Mouse (Mus musculus): ENCODE results near the gene Golph3. TPM values are rescaled to one million over a fixed set of nuclear protein-coding genes. Genes with fewer than 3 reads are reported as not detected.

Gene Golph3
- polyA plus RNA-seq, 1 experiment = 34.2 TPM

GRCm38 (mm10) chr15:12317290-12317689 is 4.0 kb upstream of the Golph3 start:
- Histone ChIP-seq H3K4me1 (ENCODE audit: control insufficient read depth, insufficient read depth, insufficient read length) (no peaks in the 10 kb centered on the region), H3K36me3 (ENCODE audit: control insufficient read depth, insufficient read depth, low read length) (no peaks in the 10 kb centered on the region), H3K4me3 (ENCODE audit: extremely low read depth, insufficient read depth, insufficient read length) (no peak overlapping the region), H3K27ac (ENCODE audit: insufficient read depth, low read length) (no peak overlapping the region), H3K27me3 (ENCODE audit: control insufficient read depth, insufficient read depth, low read length) (no peaks in the 10 kb centered on the region; the same call in 1 of the 2 replicates)
- DNase-seq (ENCODE audit: low read depth in 1 of 2, low spot score in 2 of 2) = no peak
- TF ChIP-seq CTCF (IDR thresholded peaks at IDR 0.05; ENCODE audit: extremely low read depth, insufficient read depth, insufficient read length, insufficient replicate concordance) (no peak), POLR2A (IDR thresholded peaks at IDR 0.05; ENCODE audit: low read depth, low read length) (no peak)
- WGBS = 80% methylated on average over 5 of the region's 5 CpGs

GRCm38 (mm10) chr15:12318451-12318850 is 2.8 kb upstream of the Golph3 start:
- Histone ChIP-seq H3K27me3 (ENCODE audit: control insufficient read depth, insufficient read depth, low read length) (no peaks in the 10 kb centered on the region; the same call in 1 of the 2 replicates), H3K36me3 (ENCODE audit: control insufficient read depth, insufficient read depth, low read length) (no peaks in the 10 kb centered on the region), H3K27ac (ENCODE audit: insufficient read depth, low read length) (no peak overlapping the region), H3K4me1 (ENCODE audit: control insufficient read depth, insufficient read depth, insufficient read length) (peaks cover 3% of the 10 kb centered on the region; the same call in 1 of the 2 replicates), H3K4me3 (ENCODE audit: extremely low read depth, insufficient read depth, insufficient read length) (no peak overlapping the region)
- no peak for DNase-seq (ENCODE audit: low read depth in 1 of 2, low spot score in 2 of 2)
- 90% methylated on average over 8 of the region's 8 CpGs for WGBS
- no peak for TF ChIP-seq POLR2A (IDR thresholded peaks at IDR 0.05; ENCODE audit: low read depth, low read length)
- no peak for TF ChIP-seq CTCF (IDR thresholded peaks at IDR 0.05; ENCODE audit: extremely low read depth, insufficient read depth, insufficient read length, insufficient replicate concordance)

GRCm38 (mm10) chr15:12319889-12320288 is 1.4 kb upstream of the Golph3 start:
- Histone ChIP-seq H3K4me3 (ENCODE audit: extremely low read depth, insufficient read depth, insufficient read length) (no peak overlapping the region), H3K27me3 (ENCODE audit: control insufficient read depth, insufficient read depth, low read length) (no peaks in the 10 kb centered on the region; the same call in 1 of the 2 replicates), H3K36me3 (ENCODE audit: control insufficient read depth, insufficient read depth, low read length) (no peaks in the 10 kb centered on the region), H3K27ac (ENCODE audit: insufficient read depth, low read length) (no peak overlapping the region), H3K4me1 (ENCODE audit: control insufficient read depth, insufficient read depth, insufficient read length) (peaks cover 5% of the 10 kb centered on the region)
- TF ChIP-seq POLR2A (IDR thresholded peaks at IDR 0.05; ENCODE audit: low read depth, low read length) = no peak
- DNase-seq (ENCODE audit: low read depth in 1 of 2, low spot score in 2 of 2) = no peak
- WGBS = 57% methylated on average over 5 of the region's 5 CpGs

- no peaks in the 10 kb centered on the region; the same call in 1 of the 2 replicates for H3K27me3 ChIP-seq (ENCODE audit: control insufficient read depth, insufficient read depth, low read length)
- peak in 1 of 2 experiments; percentile 17 for DNase-seq (ENCODE audit: low read depth in 1 of 2, low spot score in 2 of 2)
- TF ChIP-seq CTCF (IDR thresholded peaks at IDR 0.05; ENCODE audit: extremely low read depth, insufficient read depth, insufficient read length, insufficient replicate concordance) (no peak), POLR2A (IDR thresholded peaks at IDR 0.05; ENCODE audit: low read depth, low read length) (no peak)
- no peaks in the 10 kb centered on the region for H3K36me3 ChIP-seq (ENCODE audit: control insufficient read depth, insufficient read depth, low read length)
- H3K4me1 ChIP-seq (ENCODE audit: control insufficient read depth, insufficient read depth, insufficient read length) = peaks cover 5% of the 10 kb centered on the region
- 6% methylated on average over 22 of the region's 22 CpGs for WGBS
- peak overlapping the region; percentile 92 for H3K4me3 ChIP-seq (ENCODE audit: extremely low read depth, insufficient read depth, insufficient read length)
- peak overlapping the region; percentile 43; the same call in 1 of the 2 replicates for H3K27ac ChIP-seq (ENCODE audit: insufficient read depth, low read length)
These were observed 684 bp upstream of the Golph3 start for GRCm38 (mm10) chr15:12320441-12321090.

GRCm38 (mm10) chr15:12321788-12322621 is 755 bp downstream of the Golph3 start, which contains the start of gene 1810049J17Rik:
1810049J17Rik (minus strand) TSS chr15:12321899.
- Histone ChIP-seq H3K27me3 (ENCODE audit: control insufficient read depth, insufficient read depth, low read length) (no peaks in the 10 kb centered on the region; the same call in 1 of the 2 replicates), H3K4me1 (ENCODE audit: control insufficient read depth, insufficient read depth, insufficient read length) (peaks cover 5% of the 10 kb centered on the region), H3K27ac (ENCODE audit: insufficient read depth, low read length) (peak within 1 kb of the TSS; percentile 92), H3K4me3 (ENCODE audit: extremely low read depth, insufficient read depth, insufficient read length) (peak within 1 kb of the TSS; percentile 92), H3K36me3 (ENCODE audit: control insufficient read depth, insufficient read depth, low read length) (no peaks in the 10 kb centered on the region)
- TF ChIP-seq CTCF (IDR thresholded peaks at IDR 0.05; ENCODE audit: extremely low read depth, insufficient read depth, insufficient read length, insufficient replicate concordance) (no peak), POLR2A (IDR thresholded peaks at IDR 0.05; ENCODE audit: low read depth, low read length) (no peak)
- under 1% methylated on average over 54 of the region's 70 CpGs for WGBS
- DNase-seq (ENCODE audit: low read depth in 1 of 2, low spot score in 2 of 2) = peak; percentile 11 to 29

- H3K27ac ChIP-seq (ENCODE audit: insufficient read depth, low read length) = no peak overlapping the region
- H3K4me1 ChIP-seq (ENCODE audit: control insufficient read depth, insufficient read depth, insufficient read length) = peaks cover 5% of the 10 kb centered on the region
- no peaks in the 10 kb centered on the region for H3K36me3 ChIP-seq (ENCODE audit: control insufficient read depth, insufficient read depth, low read length)
- peak in 1 of 2 experiments; percentile 12 for DNase-seq (ENCODE audit: low read depth in 1 of 2, low spot score in 2 of 2)
- 13% methylated on average over 9 of the region's 9 CpGs for whole genome bisulfite sequencing
- no peaks in the 10 kb centered on the region; the same call in 1 of the 2 replicates for H3K27me3 ChIP-seq (ENCODE audit: control insufficient read depth, insufficient read depth, low read length)
- TF ChIP-seq POLR2A (IDR thresholded peaks at IDR 0.05; ENCODE audit: low read depth, low read length) (no peak), CTCF (IDR thresholded peaks at IDR 0.05; ENCODE audit: extremely low read depth, insufficient read depth, insufficient read length, insufficient replicate concordance) (no peak)
- H3K4me3 ChIP-seq (ENCODE audit: extremely low read depth, insufficient read depth, insufficient read length) = peak overlapping the region; percentile 92
These were observed 1.6 kb downstream of the Golph3 start for GRCm38 (mm10) chr15:12322676-12323402.

Data from spleen, adult 2 months (tissue).